Mouse (Mus musculus): Measurements from ENCODE around the gene Marc2.

The Marc2 gene

DNA sequence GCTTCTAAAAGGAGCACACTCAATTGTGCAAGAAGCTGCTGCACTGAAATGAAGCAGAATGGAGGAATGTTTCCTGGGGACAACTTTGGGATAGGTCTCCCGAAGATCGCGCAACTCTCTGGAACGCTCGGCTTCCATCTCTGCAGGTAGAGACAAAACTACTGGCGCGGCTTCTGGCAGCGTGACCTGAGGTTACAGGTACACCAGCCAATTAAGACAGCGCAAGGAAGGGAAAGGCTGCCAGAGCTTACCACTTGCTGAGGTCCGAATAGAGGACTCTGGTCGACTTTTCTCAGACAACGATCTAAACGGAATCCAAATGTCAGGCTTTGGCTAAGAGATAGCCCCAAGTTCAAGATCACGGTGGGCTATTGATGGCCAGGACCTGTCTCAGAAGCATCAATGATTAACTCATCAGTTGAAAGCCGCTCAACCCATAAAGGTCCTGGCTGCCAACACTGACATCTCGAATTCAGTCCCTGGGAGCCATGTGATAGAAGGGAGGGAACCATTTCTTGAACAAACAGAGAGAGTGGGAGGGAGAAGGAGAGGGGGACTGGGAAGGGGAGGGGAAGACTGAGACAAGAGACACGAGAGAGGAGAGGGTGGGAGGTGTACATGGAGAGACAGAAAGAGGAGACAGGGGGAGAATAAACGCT, at the start of gene Marc2:
TSS of gene Marc2 (minus strand) at position 360 of the 659 bp plus-strand sequence.
- DNase-seq = no peak

DNA sequence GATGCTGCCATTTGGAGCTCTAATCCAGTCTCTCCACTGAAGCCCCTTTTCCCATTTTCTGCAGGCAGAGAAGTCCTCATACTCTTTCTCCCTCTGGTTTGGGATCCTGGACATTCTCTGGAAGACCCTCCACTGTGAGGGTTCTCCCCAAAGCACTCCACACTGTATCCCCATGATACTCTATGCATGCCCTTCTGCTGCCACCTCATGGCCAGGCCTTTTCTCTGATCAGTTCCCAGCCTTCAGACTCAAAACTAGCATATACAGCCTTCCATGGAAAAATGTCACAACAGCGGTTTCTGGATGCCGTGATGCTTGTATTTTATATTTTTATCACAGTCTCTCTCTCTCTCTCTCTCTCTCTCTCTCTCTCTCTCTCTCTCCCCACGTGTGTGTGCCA, 45.7 kb upstream of the Marc2 start:
- DNase-seq = no peak

DNA sequence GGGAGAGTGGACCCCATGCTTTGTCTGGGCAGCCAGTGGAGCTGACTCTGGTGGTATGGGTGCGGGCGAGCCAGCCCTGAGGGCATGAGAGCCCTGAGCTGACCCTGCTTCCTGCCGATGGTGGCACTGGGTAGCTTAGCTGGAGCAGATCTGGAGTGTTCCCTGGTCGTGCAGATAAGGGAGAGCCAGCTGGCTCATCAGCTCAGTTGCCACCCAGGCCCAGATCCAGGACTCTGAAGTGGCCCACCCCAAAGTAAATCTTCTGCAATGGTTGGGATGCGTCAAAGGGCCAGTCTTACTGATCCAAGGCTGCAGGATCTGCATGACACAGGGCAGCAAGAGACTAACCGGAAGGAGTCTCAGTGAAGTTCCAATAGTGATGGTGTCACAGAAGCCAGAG, 43.2 kb upstream of the Marc2 start:
- no peak for DNase-seq

DNA sequence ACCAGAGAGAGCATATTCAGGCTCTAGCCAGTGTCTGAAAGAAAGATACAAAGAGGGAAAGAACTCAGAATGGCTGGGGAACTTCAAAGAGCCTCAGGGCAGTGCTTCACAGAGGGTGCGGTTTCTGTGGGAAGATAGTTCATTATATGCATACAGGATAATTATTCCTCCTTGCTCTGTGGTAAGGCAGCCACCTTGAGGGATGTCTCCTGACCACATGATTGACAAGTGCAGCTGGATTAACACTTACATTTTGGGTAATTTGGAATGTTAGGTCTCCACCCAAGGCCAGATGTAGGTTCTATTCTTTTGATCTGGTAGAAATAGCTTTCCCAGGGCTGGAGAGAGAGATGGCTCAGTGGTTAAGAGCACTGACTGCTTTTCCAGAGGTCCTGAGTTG, 39.9 kb upstream of the Marc2 start:
- DNase-seq = no peak

DNA sequence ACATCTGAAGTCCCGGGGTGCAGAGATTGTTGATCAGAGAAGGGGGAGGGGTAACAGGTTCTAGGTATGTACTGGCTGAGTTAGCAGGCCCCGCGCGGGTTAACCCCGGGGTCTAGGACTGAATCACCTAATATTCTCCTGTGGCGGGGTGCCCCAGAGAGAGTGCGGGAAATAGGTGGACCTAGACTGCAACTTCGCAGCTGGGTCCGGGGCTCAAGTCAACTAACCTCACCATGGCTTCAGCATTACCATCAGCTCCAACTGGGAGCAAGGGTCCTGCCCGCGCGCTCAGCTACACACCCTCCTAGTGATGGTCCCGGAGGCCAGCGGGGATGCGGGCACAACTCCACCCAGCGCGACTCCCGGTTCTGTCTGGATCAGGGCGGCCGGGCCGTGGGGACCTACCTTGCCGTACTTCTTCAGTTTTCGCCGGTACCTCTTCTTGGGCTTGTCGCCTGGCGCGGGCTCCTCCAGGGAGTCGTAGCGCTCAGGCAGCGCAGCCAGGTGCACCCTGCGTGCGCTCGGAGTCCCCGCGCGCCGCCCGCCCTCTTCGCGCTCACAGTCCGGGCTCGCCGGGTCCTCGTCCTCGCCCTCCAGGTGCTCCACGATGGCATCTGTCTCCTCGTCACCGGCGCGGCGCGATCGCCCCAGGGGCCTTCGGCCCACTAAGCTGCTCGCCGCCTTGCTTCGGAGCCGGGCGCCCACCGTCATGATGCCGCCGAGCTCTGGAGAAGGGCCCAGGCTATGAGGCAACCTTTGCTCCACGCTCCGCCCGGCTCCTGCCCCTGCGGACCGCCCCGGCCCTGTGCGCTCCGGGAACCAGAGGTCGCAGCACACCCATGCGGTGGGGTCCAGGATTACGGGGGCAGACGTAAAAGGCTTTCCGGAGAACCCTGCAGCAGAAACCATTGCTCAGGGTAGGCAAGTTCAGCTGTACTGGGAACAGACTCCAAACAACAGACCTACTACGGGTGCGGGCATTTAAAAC, 36.3 kb upstream of the Marc2 start, which contains the start of gene C130074G19Rik:
TSS of gene C130074G19Rik (minus strand) at position 938 of the 988 bp plus-strand sequence.
- peak; percentile 75 for DNase-seq

DNA sequence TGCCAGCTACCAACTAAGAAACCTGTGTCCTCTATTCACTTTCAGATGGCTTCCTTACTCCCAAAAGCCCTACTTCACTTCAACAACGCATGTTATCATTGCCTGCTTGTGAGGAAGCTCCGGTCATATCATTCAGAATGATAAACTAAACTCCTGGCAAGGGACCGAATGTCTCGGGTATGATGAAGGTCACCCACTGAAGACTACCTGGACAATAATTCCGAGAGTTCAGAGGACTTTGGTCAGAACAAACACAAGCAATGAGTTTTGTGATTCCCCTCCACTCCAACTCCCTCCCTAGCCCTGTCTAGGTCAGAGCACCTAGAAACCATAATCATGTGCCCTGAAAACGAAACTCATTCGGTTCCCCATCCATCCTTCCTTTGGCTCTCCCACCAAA, 35.6 kb upstream of the Marc2 start:
- DNase-seq = no peak

DNA sequence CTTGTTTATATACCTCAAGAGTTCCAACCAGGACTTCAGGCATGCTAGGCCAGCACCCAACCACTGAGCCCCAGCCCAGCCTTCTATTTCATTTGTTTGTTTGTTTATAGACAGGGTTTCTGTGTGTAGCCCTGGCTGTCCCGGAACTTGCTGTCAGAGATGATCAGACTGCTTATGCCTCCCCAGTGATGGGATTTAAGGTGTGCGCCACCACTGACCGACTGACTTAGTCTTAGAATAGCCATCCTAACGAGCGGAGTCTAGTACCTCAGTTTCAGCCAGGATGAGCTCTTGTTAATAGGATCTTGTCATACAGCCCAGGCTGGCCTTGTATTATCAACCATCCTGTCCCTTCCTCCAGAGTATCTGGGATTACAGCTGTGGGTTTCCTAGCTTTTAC, 35.0 kb upstream of the Marc2 start:
- DNase-seq = no peak

DNA sequence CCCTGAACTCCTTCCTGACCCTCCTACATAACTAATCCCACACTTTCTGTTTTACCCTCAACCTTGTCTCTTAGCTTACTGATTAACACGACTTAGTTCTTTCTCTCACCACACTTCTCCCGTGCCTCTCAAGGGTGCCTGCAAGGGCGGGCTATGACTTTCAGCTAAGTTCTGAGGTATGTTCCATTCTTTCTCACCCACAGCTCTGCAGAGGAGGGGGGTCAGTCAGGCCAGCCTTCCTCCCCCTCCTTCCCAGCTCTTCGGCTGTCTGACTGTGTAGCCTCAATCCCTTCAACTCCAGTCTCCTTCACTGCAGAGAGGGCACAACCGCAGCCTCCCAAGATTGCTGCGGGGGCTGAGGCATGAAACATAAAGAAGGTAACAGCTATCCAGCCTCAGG, 32.6 kb upstream of the Marc2 start:
- DNase-seq = no peak

DNA sequence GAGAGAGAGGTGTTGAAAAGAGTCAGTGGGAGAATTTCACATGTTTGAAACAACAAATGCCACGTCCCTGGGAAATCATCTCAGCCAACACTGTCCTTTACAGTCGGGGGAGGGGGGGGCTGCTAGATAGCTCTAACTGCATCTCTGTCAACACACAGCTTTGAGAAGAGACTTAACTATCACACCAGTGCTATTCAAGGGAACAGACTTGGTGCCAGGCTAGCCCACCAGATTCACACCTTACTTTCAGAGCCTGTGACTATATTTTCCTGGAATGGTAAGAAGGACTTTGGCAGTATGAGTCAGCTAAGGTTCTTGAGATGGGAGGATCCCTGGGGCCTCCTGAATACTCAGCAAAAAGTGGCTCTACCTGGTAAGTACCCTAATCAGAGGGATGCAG, 31.1 kb upstream of the Marc2 start:
- DNase-seq = no peak

DNA sequence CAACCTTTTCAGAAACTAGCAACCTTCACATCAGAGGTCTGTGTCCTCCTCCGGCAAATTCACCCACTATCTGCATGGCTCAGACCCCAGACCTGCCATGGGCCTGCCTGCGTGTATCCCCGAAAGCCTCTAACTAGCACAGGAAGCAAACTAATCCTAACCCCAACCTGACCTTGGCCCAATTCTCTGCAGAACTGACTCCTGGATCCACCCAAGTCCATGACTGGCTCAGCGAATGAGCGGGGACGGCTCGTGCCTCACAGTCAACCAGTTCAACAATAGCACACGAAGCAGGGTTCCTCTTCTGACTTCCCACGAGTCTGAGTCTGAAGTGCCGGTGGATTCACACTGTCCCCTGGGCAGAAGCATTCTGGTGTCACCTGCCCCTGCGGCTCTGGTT, 27.7 kb upstream of the Marc2 start:
- DNase-seq = no peak

DNA sequence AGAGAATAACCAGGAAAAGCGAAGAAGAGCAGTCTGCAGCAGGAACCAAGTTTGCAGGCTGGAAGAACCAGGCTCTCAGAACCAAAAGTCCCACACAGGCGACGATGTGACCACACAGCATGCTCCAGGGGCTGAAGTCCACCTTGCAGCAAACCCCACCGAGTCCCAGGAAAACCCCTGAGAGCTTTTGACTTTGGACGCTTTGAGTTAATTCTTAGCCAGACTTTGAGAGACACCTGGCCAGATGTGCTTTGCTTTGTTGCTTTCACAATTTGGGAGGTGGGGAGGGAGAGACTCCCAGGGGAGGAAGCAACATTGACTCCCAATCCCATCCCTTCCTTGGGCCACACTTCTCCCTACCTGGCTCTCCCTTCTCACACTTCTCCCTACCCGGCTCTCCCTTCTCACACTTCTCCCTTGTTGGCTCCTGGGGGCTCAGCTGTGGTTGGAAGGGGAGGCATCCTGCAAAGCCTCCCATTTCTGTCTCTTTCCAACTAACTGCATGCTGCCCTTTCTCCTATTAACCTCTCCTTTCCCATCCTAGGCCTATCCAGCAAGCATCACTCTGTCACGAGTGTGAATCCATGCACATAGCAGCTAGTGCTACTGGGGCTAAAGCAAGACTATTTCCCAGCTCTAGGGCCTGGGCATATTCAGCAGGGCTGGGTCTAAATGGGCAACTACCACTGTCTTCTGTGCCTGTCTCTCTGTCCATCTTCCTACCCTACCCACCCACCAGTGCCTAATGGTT, 26.0 kb upstream of the Marc2 start:
- no peak for DNase-seq

DNA sequence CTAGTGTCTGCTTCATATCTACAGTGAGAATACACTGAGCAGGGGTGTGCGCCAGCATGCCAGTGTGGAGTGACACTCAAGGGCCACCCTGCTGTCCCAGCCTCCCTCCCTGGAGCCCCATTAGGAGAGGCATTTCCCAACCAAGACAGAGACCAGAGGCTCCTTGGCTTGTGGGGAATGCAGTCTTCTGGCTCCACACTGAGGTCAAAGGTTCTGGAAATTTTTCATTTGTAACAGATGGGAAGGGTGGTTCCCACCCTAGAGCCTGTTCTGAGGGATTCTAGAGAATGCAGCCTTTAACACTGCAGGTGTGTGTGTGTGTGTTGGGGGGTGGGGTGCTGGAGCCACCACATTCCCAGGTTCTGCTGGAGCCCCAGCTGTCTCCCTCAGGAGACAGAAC, 25.3 kb upstream of the Marc2 start:
- DNase-seq = peak; percentile 26

DNA sequence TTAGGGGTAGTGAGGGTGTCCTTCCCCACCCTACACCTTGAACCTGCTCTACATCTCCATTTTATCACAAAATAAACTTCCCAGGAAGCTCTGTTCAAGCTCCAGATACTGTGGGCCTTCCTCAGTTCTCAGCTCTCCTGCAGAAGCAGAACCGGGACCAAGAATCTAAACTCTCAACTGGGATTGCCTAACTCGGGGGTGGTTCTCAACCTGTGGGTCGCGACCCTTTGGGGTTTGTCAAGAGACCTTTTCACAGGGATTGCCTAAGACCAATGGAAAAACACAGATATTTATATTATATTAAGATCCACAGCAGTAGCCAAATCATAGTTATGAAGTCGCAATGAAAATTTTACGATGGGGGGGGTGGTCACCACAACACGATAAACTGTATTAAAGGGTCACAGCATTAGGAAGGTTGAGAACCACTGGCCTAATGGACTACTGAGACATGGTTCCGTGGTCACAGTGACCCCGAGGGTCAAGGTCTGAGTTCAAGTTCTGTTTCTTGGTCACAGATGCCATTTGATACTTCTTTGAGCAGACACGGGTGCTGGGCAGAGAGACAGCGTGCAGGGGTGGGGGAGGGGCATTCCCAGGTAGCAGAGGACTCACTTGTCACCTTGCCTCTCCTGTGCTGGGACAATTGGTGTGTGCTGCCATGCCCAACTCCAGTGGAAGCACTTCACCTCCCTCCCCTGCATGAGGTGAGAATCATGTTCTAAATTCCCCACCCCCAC, 24.6 kb upstream of the Marc2 start:
- no peak for DNase-seq

DNA sequence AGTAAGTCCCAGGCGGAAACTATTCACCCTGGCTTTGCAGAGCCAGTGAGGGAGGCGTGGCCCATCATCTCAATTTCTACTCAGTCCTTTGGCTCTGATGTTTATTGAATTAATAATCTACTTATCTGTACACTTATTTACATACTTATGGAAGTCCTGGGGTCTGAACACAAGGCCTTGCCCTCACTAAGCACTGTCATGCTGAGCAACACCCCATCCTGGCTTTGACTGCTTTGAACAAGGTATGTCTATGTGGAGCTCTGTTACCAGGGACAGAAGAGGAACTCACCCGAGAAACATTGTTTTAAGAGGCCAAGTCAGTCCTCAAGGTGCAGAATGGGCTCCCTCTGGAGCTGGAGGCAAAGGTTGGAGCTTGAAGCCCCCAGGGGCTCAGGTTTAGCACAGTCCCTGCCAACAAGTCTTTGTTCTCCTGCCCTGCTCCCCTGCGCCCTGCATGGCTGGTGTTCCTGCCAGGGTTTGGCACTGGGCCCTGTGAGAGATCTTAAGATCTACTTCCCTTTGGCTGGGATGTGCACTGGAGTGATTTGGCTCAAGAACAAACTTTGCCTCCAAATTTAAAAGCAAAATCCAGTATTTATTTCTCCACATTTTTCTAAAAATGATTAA, 23.8 kb upstream of the Marc2 start:
- no peak for DNase-seq

DNA sequence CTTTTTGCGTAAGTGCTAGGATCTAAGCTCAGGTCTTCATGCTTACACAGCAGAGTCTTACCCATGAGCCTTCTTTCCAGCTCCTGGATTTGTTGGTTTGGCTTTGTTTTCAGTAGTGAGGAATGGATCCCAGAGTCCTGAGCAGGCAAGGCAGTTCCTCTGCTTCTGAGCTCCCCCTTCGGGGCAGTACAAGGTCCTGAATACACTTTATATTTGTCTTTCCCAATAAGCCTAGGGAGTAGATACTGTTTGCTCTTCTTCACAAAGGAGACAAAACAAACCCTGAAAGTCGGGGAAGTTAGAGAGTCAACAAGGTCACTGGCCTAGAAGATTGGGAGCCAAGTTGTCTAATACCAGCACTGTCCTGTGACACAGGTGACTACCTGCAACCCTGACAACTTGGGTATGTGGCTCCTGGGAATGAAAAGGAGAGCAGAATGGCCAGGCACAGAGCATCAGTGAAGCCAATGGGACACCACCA, 21.4 kb upstream of the Marc2 start:
- DNase-seq = no peak

DNA sequence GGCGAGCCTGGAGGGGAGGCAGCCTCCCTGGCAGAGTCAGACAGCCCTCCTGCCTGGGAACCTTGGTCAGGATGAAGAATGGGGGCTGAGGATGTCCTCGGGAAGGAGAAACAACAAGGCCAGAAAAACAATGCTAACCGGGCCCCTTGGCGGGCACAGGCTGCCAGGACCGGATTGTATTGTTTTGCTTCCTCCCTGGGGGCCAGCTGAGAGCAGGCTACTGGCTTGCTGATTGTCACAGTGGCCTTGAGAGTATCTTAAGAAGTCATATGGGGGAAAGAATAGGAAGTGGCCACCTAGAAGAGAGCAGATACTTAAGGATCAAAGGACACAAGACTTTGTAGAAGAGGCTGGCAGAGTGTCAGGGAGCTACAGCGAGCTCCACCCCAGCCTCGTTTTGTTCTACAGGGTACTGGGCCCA, 18.1 kb upstream of the Marc2 start:
- no peak for DNase-seq

DNA sequence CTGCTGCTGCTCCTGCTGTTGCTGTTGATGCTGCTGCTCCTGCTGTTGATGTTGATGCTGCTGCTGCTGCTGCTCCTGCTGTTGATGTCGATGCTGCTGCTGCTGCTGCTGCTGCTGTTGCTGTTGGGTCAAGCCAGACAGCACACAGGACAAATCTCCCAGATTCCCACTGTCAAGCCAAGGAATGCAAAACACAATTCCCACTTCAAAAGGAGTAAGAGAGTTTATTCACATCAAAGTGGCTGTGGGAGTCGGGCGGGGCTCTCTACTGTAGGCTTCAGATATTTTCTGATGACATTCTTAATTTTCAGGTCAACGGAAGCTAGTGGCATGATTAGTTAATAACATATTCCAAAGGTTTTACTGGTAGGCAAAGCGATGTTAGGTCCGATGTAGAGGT, 16.4 kb upstream of the Marc2 start:
- no peak for DNase-seq

DNA sequence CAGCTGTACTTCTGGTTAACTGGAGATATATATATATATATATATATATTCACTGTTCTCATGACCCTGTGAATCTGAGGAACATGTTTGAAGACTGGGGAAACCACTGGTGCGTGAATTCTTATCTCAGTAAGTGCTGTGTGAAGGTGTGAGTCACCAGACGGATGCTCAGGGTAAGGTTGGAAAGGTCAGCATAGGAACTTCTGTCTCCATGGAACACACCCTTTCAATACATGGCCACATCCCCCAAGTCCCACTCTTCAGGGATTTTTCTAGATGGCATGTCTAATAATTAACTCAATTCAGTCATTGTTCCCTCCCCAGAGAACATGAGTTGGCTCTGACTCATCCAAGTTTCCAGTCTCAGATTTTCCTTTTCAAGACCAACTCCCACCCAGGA, 15.3 kb upstream of the Marc2 start:
- no peak for DNase-seq

DNA sequence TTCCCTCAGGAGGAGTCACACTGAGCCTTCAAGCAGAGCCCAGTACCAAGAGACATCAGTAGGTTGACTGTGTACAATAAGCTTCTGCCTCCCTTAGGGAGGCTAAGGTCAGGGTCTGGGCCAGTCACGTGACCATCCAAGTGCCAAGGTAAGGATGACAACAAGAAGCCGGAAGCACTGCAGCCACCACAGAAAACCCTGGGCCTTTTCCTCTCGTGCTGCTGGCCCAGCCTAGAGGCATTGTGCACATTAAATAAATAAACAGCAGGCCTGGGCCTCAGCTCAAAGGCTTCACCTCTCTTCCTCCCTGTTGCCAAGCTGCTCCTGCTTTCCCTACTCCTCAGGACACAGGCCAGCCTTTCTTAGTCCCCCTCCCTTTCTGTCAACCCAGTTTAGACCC, 14.0 kb upstream of the Marc2 start:
- no peak for DNase-seq

DNA sequence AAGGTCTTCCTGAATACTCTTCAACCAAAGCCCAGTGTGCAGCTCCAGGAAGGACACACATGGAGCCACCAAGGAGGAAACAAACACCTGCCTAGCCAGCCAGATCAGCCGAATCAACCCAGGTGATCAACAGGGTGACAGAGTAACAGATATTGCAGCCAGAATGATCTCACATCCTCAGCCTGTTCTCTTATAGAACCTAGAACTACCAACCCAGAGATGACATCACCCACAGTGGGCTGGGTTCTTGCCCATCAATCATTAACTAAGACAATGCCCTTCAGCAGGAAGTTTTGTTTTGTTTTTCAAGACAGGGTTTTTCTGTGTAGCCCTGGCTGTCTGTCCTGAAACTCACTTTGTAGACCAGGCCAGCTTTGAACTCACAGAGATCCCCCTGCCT, 12.0 kb upstream of the Marc2 start:
- no peak for DNase-seq

DNA sequence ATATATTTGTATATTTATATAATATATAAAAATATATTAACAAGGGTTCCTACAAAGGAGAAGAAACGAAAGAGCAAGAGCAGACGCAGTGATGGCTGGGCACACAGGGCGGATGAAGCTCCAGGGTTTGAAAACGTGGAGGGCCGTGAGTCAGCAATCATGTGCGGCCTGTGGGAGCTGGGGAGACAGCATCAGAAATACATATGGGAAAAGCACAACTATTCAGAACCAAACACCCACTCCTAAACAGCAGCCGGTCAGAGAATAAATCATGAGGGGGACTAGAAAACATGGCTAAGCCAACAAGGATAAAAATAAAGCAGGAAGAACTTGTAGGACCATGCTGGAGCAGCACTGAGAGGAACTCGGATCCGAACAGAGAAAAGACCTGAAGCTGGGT, 11.0 kb upstream of the Marc2 start:
- no peak for DNase-seq

DNA sequence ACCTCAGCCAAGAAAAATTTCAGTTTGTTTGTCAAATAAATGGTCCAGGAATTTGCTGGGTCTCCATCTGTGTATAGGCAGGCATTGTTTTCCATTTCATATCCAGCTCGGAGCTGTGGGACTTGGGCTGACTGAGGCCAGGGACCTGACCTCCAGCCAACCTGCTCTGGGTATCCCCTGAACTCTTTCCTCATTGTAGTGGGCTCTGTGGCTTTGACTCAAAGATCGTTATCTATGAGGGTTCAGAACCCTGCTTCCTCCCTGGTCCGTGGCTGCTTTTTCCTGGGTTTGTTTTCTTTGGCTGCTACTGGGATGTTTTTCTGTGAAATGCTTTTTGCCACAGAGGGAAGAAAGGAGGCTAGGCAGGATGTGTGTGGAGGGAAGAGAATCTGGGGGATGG, 7.7 kb upstream of the Marc2 start:
- no peak for DNase-seq

Data from embryo, embryonic 11 days (tissue).